ENCODE assay signal across 18 mouse cellular contexts in genomic region chr5:45368451-45368850, GRCm38 (mm10).
DNase-seq lines count a peak whose midpoint lies in the region; ATAC-seq lines count a peak whose summit lies in the region.
"Had no signal": no experiment of that assay in that cellular context is flagged by ENCODE, and none has a peak within 500 bp of the region (broad histone marks: within the 10 kb centered on the region; RNA-seq: fewer than 3 reads in every experiment).

No protein-coding gene starts in this region.

- no peak overlapping the region for H3K4me2 ChIP-seq in hindbrain, embryonic 11.5 days (replicated peaks; ENCODE audit: low read depth, low read length)
- H3K4me2 ChIP-seq in hindbrain, embryonic 16.5 days (ENCODE audit: low read length), result no peak overlapping the region
- no peak overlapping the region for H3K4me2 ChIP-seq in lung, embryonic 16.5 days (ENCODE audit: low read depth, low read length)
- H3K4me2 ChIP-seq: embryonic facial prominence, embryonic 15.5 days; forebrain, embryonic 13.5 days; heart, embryonic 13.5 days; hindbrain, embryonic 15.5 days; liver, embryonic 11.5 days; neural tube, embryonic 15.5 days had no signal

- H3K27ac ChIP-seq in hindbrain, embryonic 11.5 days (ENCODE audit: low read depth, low read length), result no peak overlapping the region
- no peak overlapping the region for H3K27ac ChIP-seq in hindbrain, embryonic 16.5 days (ENCODE audit: low read depth, low read length)
- H3K27ac ChIP-seq in lung, embryonic 16.5 days (ENCODE audit: low read length), result no peak overlapping the region
- H3K27ac ChIP-seq: embryonic facial prominence, embryonic 15.5 days; forebrain, embryonic 13.5 days; heart, embryonic 13.5 days; hindbrain, embryonic 15.5 days; neural tube, embryonic 15.5 days had no signal

- no peak overlapping the region for H3K9ac ChIP-seq in hindbrain, embryonic 11.5 days (ENCODE audit: low read depth, low read length)
- no peak overlapping the region for H3K9ac ChIP-seq in hindbrain, embryonic 16.5 days (ENCODE audit: low read depth, low read length)
- no peak overlapping the region for H3K9ac ChIP-seq in lung, embryonic 16.5 days (ENCODE audit: low read length)
- H3K9ac ChIP-seq: embryonic facial prominence, embryonic 15.5 days; forebrain, embryonic 13.5 days; heart, embryonic 13.5 days; hindbrain, embryonic 15.5 days; neural tube, embryonic 15.5 days had no signal

- H3K36me3 ChIP-seq in hindbrain, embryonic 11.5 days (ENCODE audit: control insufficient read depth, insufficient read depth, low read length), result no peaks in the 10 kb centered on the region
- H3K36me3 ChIP-seq in hindbrain, embryonic 16.5 days (ENCODE audit: control insufficient read depth, insufficient read depth, low read length), result no peaks in the 10 kb centered on the region
- H3K36me3 ChIP-seq in lung, embryonic 16.5 days (ENCODE audit: control insufficient read depth, insufficient read depth, low read length), result no peaks in the 10 kb centered on the region
- H3K36me3 ChIP-seq: embryonic facial prominence, embryonic 15.5 days; heart, embryonic 13.5 days; hindbrain, embryonic 15.5 days; neural tube, embryonic 15.5 days had no signal

- peak; percentile 8 for DNase-seq in hindbrain, embryonic 11.5 days (ENCODE audit: low spot score)
- peak; percentile 45 for DNase-seq in embryo, embryonic 10.5 days (ENCODE audit: low spot score)
- DNase-seq in left cerebral cortex, adult 8-10 months (ENCODE audit: low spot score in 2 of 2), result no peak
- DNase-seq in right cerebral cortex, adult 18-20 months, result no peak
- no peak for DNase-seq in kidney, adult 11 months
- DNase-seq: cerebellum, postnatal 25 days; kidney, adult 8-10 months; retina, postnatal 1 day; spleen, adult 18-20 months; thymus, postnatal 4 days had no signal

- H3K4me1 ChIP-seq in hindbrain, embryonic 11.5 days (replicated peaks; ENCODE audit: control insufficient read depth, insufficient read depth, low read length), result no peaks in the 10 kb centered on the region
- no peaks in the 10 kb centered on the region for H3K4me1 ChIP-seq in hindbrain, embryonic 16.5 days (ENCODE audit: control insufficient read depth, insufficient read depth, low read depth, low read length)
- no peaks in the 10 kb centered on the region for H3K4me1 ChIP-seq in lung, embryonic 16.5 days (replicated peaks; ENCODE audit: control insufficient read depth, insufficient read depth, low read length)
- H3K4me1 ChIP-seq: embryonic facial prominence, embryonic 15.5 days; forebrain, embryonic 13.5 days; heart, embryonic 13.5 days; hindbrain, embryonic 15.5 days; neural tube, embryonic 15.5 days had no signal

- no peak overlapping the region for H3K4me3 ChIP-seq in hindbrain, embryonic 11.5 days (ENCODE audit: low read depth, low read length)
- no peak overlapping the region for H3K4me3 ChIP-seq in hindbrain, embryonic 16.5 days (ENCODE audit: low read length)
- no peak overlapping the region for H3K4me3 ChIP-seq in lung, embryonic 16.5 days (ENCODE audit: low read length)
- H3K4me3 ChIP-seq: embryonic facial prominence, embryonic 15.5 days; forebrain, embryonic 13.5 days; heart, embryonic 13.5 days; hindbrain, embryonic 15.5 days; neural tube, embryonic 15.5 days had no signal

- no peaks in the 10 kb centered on the region for H3K27me3 ChIP-seq in hindbrain, embryonic 11.5 days (ENCODE audit: control insufficient read depth, insufficient read depth, low read length)
- H3K27me3 ChIP-seq in hindbrain, embryonic 16.5 days (replicated peaks; ENCODE audit: control insufficient read depth, insufficient read depth, low read length), result no peaks in the 10 kb centered on the region
- no peaks in the 10 kb centered on the region for H3K27me3 ChIP-seq in lung, embryonic 16.5 days (ENCODE audit: control insufficient read depth, insufficient read depth, low read depth, low read length)
- H3K27me3 ChIP-seq: embryonic facial prominence, embryonic 15.5 days; forebrain, embryonic 13.5 days; heart, embryonic 13.5 days; hindbrain, embryonic 15.5 days; neural tube, embryonic 15.5 days had no signal

- ATAC-seq in hindbrain, embryonic 11.5 days (ENCODE audit: low FRiP score), result peak; percentile 38; the same call in 1 of the 2 replicates
- ATAC-seq in hindbrain, embryonic 16.5 days, result no peak
- ATAC-seq in lung, embryonic 16.5 days (ENCODE audit: low read depth), result peak; percentile 98
- ATAC-seq: forebrain, embryonic 13.5 days had no signal

- no peaks in the 10 kb centered on the region for H3K9me3 ChIP-seq in hindbrain, embryonic 11.5 days (ENCODE audit: control insufficient read depth, low read length)
- H3K9me3 ChIP-seq in hindbrain, embryonic 16.5 days (ENCODE audit: control insufficient read depth, low read length), result no peaks in the 10 kb centered on the region
- no peaks in the 10 kb centered on the region for H3K9me3 ChIP-seq in lung, embryonic 16.5 days (ENCODE audit: control insufficient read depth, low read length)
- H3K9me3 ChIP-seq: embryonic facial prominence, embryonic 15.5 days; forebrain, embryonic 13.5 days; heart, embryonic 13.5 days; hindbrain, embryonic 15.5 days; neural tube, embryonic 15.5 days had no signal

- WGBS in hindbrain, embryonic 11.5 days, result 48% methylated on average over 6 of the region's 6 CpGs
- WGBS in hindbrain, embryonic 16.5 days, result 58% methylated on average over 6 of the region's 6 CpGs
- WGBS in lung, embryonic 16.5 days, result 29% methylated on average over 6 of the region's 6 CpGs

Comparison
In these comparisons a context has a peak if more than half of its experiments do, and no peak if none do; other contexts are left out.
1. DNase-seq: peak in hindbrain, embryonic 11.5 days (single experiment) and embryo, embryonic 10.5 days (single experiment); none in left cerebral cortex, adult 8-10 months (0 of 2), right cerebral cortex, adult 18-20 months (single experiment) and kidney, adult 11 months (single experiment).